Mouse (Mus musculus): ENCODE measurements around the gene Smyd3. TPM values are rescaled to one million over a fixed set of nuclear protein-coding genes. Genes with fewer than 3 reads are reported as not detected.

Smyd3 gene
- polyA plus RNA-seq, 1 experiment from 2014 or later = 12.7 TPM

DNA sequence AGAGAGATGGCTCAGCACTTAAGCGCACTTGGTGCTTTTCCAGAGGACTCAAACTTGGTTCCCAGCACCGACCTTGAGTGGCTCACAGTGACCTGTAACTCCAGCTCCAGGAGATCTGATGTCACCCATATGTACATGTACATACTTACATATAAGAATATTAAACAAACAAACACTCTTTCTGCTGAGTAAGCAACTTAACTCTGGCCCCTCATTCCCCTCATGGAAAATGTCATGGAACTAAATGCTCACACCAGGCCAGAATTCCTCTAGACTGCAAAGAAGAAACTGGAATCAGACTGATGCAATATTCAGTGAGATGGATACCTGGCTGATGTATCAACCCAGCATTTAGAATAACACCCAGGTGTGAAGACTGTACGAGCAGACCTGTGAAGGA, 21.2 kb upstream of the Smyd3 start:
- ChIA-PET POLR2A (no interaction called here), CTCF (interaction anchor here (1.0 kb wide), 1 partner anchor 84 kb away, joined by 3 read pairs; no protein-coding TSS in a partner anchor)
- in situ Hi-C loops (cut with MboI; ENCODE audit: low pct_unique_long_range_greater_than_20kb) = no loop called here
- DNase-seq (ENCODE audit: low read depth, low spot score) (no peak), ATAC-seq (no peak)
- no peak for TF ChIP-seq CTCF (IDR thresholded peaks at IDR 0.05)
- H3K27me3 ChIP-seq = no peaks in the 10 kb centered on the region

DNA sequence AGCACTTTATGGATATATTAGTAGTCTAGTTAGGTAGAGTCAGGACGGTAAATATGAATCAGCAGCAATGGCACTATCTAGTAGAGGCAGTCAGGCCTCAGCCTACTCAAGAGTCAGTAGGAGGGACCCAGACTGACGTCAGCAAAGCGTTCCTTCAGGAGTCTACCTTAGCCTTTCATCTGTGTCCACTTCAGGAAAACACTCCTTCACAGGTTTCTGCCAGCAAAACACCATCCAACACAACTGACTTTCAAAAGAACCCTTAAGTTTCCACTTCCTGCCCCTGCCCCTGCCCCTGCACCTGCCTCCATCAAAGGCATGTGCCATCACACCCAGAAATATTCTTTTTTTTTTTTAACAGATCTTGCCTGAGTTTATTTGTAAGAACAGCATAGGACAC, 2.1 kb upstream of the Smyd3 start:
- DNase-seq (ENCODE audit: low read depth, low spot score) (no peak), ATAC-seq (no peak)
- CTCF ChIA-PET = interaction anchor here (1.0 kb wide), 1 partner anchor 27 kb away, joined by 3 read pairs; the partner anchor contains the start of genes Cnst and Tfb2m
- no peaks in the 10 kb centered on the region for H3K27me3 ChIP-seq
- no peak for TF ChIP-seq CTCF (IDR thresholded peaks at IDR 0.05)
- POLR2A ChIA-PET = no interaction called here
- in situ Hi-C loops (cut with MboI; ENCODE audit: low pct_unique_long_range_greater_than_20kb) = loop anchor here (25.0 kb wide), 1 partner anchor 217 kb away; the partner anchor contains the start of gene Kif28

DNA sequence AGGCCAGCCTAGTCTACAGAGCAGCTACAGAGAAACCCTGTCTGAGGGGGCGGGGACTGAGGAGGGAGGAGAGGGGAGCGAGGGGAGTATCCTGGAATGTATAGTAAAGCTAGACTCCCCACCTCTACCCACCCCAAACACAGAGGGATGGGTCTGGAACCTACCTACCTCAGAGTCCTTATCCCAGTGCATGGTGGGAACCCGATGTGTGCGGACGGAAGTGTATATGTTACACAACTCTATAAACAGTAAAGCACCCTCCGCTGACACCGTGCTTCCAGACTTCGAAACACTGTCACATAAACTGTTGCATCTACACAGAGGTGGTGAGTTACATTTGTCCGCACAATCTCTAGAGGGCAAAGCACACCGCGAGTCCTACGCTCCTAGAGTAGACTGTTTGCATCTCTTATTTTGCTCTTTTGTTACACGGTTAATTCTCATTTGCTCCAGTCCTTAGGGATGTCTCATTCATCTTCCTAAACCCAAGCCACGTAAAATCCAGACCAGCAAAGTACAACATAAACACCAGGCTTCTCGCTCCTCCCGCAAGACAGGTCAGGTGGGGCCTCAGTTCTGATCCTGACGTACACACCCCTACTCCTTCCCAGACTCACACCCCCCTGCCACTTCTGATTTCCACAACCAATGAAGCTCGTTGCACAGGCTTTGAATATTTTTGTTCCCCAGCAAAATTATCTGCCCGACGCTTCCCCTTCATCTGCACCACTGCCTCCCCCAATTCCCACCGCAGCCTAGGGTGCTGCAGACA, 714 bp downstream of the Smyd3 start:
- ChIA-PET CTCF (interaction anchor here (1.1 to 2.1 kb wide), 5 partner anchors 11 to 118 kb away, joined by 3 to 8 read pairs (median 5); no protein-coding TSS in a partner anchor), POLR2A (interaction anchor here (0.6 to 1.4 kb wide), 5 partner anchors 12 to 115 kb away, joined by 3 to 4 read pairs (median 3); no protein-coding TSS in a partner anchor)
- H3K27me3 ChIP-seq = no peaks in the 10 kb centered on the region
- no peak for TF ChIP-seq CTCF (IDR thresholded peaks at IDR 0.05)
- in situ Hi-C loops (cut with MboI; ENCODE audit: low pct_unique_long_range_greater_than_20kb) = loop anchor here (25.0 kb wide), 1 partner anchor 220 kb away; the partner anchor contains the start of gene Kif28
- DNase-seq (ENCODE audit: low read depth, low spot score) (no peak), ATAC-seq (peak; percentile 31)

DNA sequence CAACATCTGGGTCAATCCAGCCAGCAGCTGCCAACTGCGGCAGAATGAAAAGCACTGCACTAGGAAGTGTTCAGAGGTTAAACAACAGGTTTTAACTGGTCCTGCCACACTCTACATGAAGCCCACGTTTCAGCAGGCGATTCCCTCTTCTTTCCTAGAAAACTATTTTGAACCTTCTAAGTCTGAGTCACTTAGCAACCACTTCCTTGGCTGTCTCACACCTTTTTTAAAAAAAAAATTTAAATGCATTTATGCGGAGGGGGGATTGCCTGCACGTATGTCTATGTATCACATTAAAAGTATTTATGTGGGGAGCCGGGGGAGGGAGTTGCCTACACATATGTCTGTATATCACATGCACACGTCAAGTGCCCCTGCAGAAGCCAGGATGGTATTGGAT, 5.9 kb downstream of the Smyd3 start:
- no peaks in the 10 kb centered on the region for H3K27me3 ChIP-seq
- ATAC-seq (no peak), DNase-seq (ENCODE audit: low read depth, low spot score) (no peak)
- in situ Hi-C loops (cut with MboI; ENCODE audit: low pct_unique_long_range_greater_than_20kb) = loop anchor here (25.0 kb wide), 1 partner anchor 225 kb away; the partner anchor contains the start of gene Kif28
- ChIA-PET POLR2A (interaction anchor here (0.7 kb wide), 1 partner anchor 51 kb away, joined by 3 read pairs; no protein-coding TSS in a partner anchor), CTCF (no interaction called here)
- TF ChIP-seq CTCF (IDR thresholded peaks at IDR 0.05) = no peak

DNA sequence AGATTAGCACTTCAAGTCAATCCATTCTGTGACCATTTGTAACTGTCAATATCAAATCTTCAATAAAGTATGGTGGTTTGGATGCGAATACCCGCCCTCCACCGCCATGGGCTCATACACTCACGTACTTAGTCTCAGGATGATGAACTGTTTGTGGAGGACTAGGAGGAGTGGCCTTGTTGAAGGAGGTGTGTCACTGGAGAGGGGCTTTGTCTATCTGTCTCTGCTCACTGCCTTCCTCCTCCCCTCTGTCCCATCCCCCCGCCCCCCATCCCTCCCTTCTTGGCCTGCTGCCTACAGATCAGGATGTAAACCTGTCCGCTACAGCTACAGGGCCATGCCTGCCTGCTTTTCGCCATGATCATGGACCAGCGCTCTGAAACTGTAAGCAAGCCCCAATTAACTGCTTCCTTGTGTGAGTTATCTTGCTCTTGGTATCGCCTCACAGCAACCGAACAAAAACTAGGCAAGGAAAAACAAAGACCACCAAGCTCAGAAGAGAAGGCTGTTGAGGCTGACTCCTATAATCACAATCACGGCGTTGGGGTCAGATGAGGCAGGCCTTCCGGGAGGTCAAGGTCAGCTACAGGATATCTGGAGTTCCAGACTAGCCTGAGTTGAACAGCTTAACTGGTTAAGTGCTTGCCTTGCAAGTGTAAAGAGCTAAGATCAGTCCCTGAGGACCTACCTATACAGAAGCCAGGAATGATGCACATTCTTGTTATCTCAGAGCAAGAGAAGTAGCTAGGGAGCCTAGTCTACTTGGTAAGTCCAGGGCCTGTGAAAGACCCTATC, 7.1 kb downstream of the Smyd3 start:
- POLR2A ChIA-PET = no interaction called here
- no peak for TF ChIP-seq CTCF (IDR thresholded peaks at IDR 0.05)
- no peaks in the 10 kb centered on the region for H3K27me3 ChIP-seq
- CTCF ChIA-PET = interaction anchor here (1.2 kb wide), 1 partner anchor 10 kb away, joined by 3 read pairs; no protein-coding TSS in a partner anchor
- in situ Hi-C loops (cut with MboI; ENCODE audit: low pct_unique_long_range_greater_than_20kb) = loop anchor here (25.0 kb wide), 1 partner anchor 227 kb away; the partner anchor contains the start of gene Kif28
- ATAC-seq (no peak), DNase-seq (ENCODE audit: low read depth, low spot score) (no peak)

DNA sequence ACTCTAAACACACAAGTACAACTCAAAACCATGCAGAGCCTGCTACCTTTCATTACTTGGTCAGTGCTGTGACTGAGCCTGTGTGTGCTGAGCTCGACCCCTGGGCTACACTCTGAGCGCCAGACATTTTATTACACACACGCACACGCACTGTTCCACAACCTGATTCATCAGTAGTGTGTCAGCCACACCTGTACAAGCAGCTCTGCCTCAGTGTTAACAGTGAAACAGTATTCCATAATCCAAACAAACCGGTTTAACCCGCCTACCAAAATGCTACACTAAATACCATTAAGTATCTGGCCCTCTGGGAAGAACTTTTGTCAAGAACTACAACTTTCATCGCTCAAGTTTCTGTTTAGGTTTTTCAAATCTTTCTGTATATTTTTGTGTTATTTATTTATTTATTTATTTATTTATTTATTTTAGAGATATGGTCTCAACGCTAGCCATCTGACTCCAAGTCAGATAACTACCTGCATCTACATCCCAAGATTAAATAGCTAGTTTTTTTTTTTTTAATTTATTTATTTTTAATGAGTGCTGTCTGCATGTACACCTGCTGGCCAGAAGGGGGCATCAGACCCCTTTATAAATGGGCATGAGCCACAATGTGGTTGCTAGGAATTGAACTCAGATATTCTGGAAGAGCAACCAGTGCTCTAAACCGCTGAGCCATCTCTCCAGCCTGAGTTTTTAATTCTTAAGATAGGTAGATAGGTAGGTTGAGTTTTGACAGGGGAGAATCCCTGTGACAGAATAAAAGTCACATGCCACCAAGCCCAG, 11.1 kb downstream of the Smyd3 start:
- DNase-seq (ENCODE audit: low read depth, low spot score) (no peak), ATAC-seq (no peak)
- no peaks in the 10 kb centered on the region for H3K27me3 ChIP-seq
- TF ChIP-seq CTCF (IDR thresholded peaks at IDR 0.05) = peak; percentile 67
- POLR2A ChIA-PET = no interaction called here
- in situ Hi-C loops (cut with MboI; ENCODE audit: low pct_unique_long_range_greater_than_20kb) = loop anchor here (25.0 kb wide), 1 partner anchor 231 kb away; the partner anchor contains the start of gene Kif28
- CTCF ChIA-PET = interaction anchor here (0.9 to 4.6 kb wide), 7 partner anchors 9 to 138 kb away, joined by 3 to 35 read pairs (median 5); partner anchors contain the start of gene Smyd3

DNA sequence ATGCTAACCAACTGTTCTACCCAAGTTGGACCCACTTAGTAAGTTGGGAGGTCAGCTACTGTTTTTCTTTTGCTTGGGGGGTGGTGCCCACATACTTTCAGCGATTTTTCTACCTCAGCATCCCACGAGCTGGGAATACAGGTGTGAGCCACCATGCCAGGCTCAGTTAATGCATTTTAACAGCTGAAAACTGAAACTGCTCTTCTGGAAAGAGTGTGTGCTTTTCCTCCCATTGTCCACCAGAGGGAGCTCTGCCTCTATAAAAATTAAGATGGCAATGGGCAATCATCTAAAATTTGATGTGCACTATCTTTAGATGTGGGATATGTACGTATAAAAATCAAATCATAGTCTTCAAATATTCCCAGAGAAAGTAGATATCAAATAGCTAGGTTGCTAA, 15.3 kb downstream of the Smyd3 start:
- H3K27me3 ChIP-seq = no peaks in the 10 kb centered on the region
- POLR2A ChIA-PET = interaction anchor here (1.1 kb wide), 1 partner anchor 15 kb away, joined by 4 read pairs; the partner anchor contains the start of gene Smyd3
- in situ Hi-C loops (cut with MboI; ENCODE audit: low pct_unique_long_range_greater_than_20kb) = loop anchor here (5.0 to 25.0 kb wide), 2 partner anchors 120 to 235 kb away; partner anchors contain the start of gene Kif28
- peak; percentile 78 for TF ChIP-seq CTCF (IDR thresholded peaks at IDR 0.05)
- no peak for DNase-seq (ENCODE audit: low read depth, low spot score)
- ATAC-seq = no peak
- CTCF ChIA-PET = interaction anchor here (0.8 to 1.8 kb wide), 17 partner anchors 9 to 141 kb away, joined by 3 to 20 read pairs (median 5); partner anchors contain the start of gene Smyd3

DNA sequence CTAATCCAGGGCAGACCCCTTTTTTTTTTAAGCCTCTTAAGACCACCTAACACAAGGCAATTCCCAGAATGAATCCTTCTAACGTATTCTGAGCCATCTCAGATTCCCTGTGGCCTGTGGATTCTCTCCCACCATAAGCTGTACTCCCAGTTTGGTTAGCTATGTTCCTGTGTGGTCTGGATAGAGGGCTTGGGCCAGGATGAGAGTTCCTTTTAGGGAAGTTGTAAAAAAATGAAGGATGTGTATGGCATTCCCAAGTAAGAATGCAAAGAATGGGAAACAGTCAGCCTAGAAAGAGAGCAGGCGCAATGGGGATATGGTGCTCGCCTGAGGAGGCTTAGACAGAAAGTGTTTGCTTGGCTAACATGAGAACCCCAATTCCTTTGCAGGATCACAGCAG, 18.6 kb downstream of the Smyd3 start:
- ChIA-PET POLR2A (no interaction called here), CTCF (interaction anchor here (1.1 kb wide), 1 partner anchor 123 kb away, joined by 3 read pairs; no protein-coding TSS in a partner anchor)
- no peak for DNase-seq (ENCODE audit: low read depth, low spot score)
- no peaks in the 10 kb centered on the region for H3K27me3 ChIP-seq
- no peak for ATAC-seq
- in situ Hi-C loops (cut with MboI; ENCODE audit: low pct_unique_long_range_greater_than_20kb) = loop anchor here (25.0 kb wide), 1 partner anchor 812 kb away; no protein-coding TSS in a partner anchor
- no peak for TF ChIP-seq CTCF (IDR thresholded peaks at IDR 0.05)

DNA sequence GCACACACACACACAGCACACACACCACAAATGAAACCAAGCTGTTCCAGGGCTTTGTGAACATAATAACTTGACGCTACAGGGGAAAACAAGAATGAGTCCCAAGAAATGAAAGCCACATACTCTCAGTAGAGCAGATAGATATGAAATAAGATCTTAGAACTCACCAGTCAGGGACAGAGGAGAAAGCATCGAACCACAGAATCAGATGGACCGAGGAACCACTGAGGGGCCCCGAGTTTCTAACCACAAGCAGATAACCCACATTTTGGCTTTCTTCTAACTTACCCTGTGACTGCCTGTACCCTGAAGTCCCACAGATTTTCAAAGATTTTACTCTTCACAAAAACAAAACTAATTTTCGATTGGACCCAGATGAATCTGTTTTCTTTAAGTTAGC, 24.9 kb downstream of the Smyd3 start:
- no peak for TF ChIP-seq CTCF (IDR thresholded peaks at IDR 0.05)
- no peak for DNase-seq (ENCODE audit: low read depth, low spot score)
- POLR2A ChIA-PET = no interaction called here
- in situ Hi-C loops (cut with MboI; ENCODE audit: low pct_unique_long_range_greater_than_20kb) = loop anchor here (25.0 kb wide), 1 partner anchor 806 kb away; no protein-coding TSS in a partner anchor
- ATAC-seq = no peak
- CTCF ChIA-PET = interaction anchor here (1.8 kb wide), 1 partner anchor 10 kb away, joined by 5 read pairs; no protein-coding TSS in a partner anchor
- H3K27me3 ChIP-seq = no peaks in the 10 kb centered on the region
